In genomic region chr11:94549691-94550441, GRCm38 (mm10) we compare ENCODE assay signal across 8 mouse cellular contexts. TPM values are rescaled to one million over a fixed set of nuclear protein-coding genes. Genes with fewer than 3 reads are reported as not detected.
DNase-seq lines count a peak whose midpoint lies in the region; ATAC-seq and TF ChIP-seq lines count a peak whose summit lies in the region.

No protein-coding gene starts in this region.

- TF ChIP-seq CTCF in CH12.LX (conservative IDR thresholded peaks at IDR 0.05 in 1 of 2, IDR thresholded peaks at IDR 0.05 in 1 of 2; ENCODE audit: low read depth in 2 of 2, low read length in 2 of 2), result no peak
- no peak for TF ChIP-seq CTCF in embryonic fibroblast, embryonic 13.5 days (IDR thresholded peaks at IDR 0.05; ENCODE audit: borderline replicate concordance, insufficient read depth, low read length)

- no peak for ATAC-seq in heart, embryonic 13.5 days (ENCODE audit: extremely low read depth, insufficient number of reproducible peaks, low FRiP score, low TSS enrichment)
- peak; percentile 17; the same call in 1 of the 2 replicates for ATAC-seq in liver, embryonic 12.5 days
- ATAC-seq in frontal cortex, adult (ENCODE audit: low TSS enrichment), result no peak
- no peak for ATAC-seq in erythroblast, adult 5-6 weeks (replicated peaks; ENCODE audit: low FRiP score, poor library complexity, severe bottlenecking)

- intact Hi-C loops in heart, postnatal 36 days (cut with DNase I), result loop anchor here (2.0 kb wide), 2 partner anchors 53 to 167 kb away; no protein-coding TSS in a partner anchor

- WGBS in heart, embryonic 13.5 days, result 67% methylated on average over 10 of the region's 10 CpGs
- 43% methylated on average over 10 of the region's 10 CpGs for WGBS in liver, embryonic 12.5 days (ENCODE audit: insufficient replicate concordance)

- peaks cover 5% of the 10 kb centered on the region; the same call in 1 of the 2 replicates for H3K36me3 ChIP-seq in heart, embryonic 13.5 days
- H3K36me3 ChIP-seq in CH12.LX (replicated peaks in 1 of 2; ENCODE audit: control insufficient read depth in 1 of 2, insufficient read depth in 1 of 2, low read length in 1 of 2), result peaks cover 0 to 29% of the 10 kb centered on the region in 2 experiments
- no peaks in the 10 kb centered on the region for H3K36me3 ChIP-seq in liver, embryonic 12.5 days

- H3K9ac ChIP-seq in heart, embryonic 13.5 days, result peak overlapping the region; percentile 82; the same call in 1 of the 2 replicates
- H3K9ac ChIP-seq in CH12.LX (ENCODE audit: insufficient read depth, low read depth), result peak overlapping the region; percentile 32; the same call in 1 of the 2 replicates
- 0 out of 2 replicates have a peak overlapping the region, but pooled peaks have one; percentile 68 for H3K9ac ChIP-seq in liver, embryonic 12.5 days

- H3K27ac ChIP-seq in heart, embryonic 13.5 days (replicated peaks), result peak overlapping the region; percentile 85
- H3K27ac ChIP-seq in CH12.LX (ENCODE audit: insufficient read depth, low read depth), result no peak overlapping the region
- H3K27ac ChIP-seq in embryonic fibroblast, embryonic 13.5 days (ENCODE audit: insufficient read depth, low read length), result peak overlapping the region; percentile 15; the same call in 1 of the 2 replicates
- no peak overlapping the region for H3K27ac ChIP-seq in liver, embryonic 12.5 days

- H3K4me3 ChIP-seq in heart, embryonic 13.5 days, result no peak overlapping the region
- peak overlapping the region in 1 of 3 experiments; percentile 59 for H3K4me3 ChIP-seq in CH12.LX (replicated peaks in 1 of 3; ENCODE audit: low read depth in 2 of 3, low read length in 2 of 3, poor library complexity in 1 of 3)
- H3K4me3 ChIP-seq in embryonic fibroblast, embryonic 13.5 days (ENCODE audit: insufficient read depth, low read length), result no peak overlapping the region
- no peak overlapping the region for H3K4me3 ChIP-seq in liver, embryonic 12.5 days

- no peak for DNase-seq in heart, postnatal 36 days
- no peak for DNase-seq in CH12.LX (ENCODE audit: extremely low read depth)
- no peak for DNase-seq in gastrocnemius, postnatal 10 days

- in situ Hi-C loops in CH12.LX (cut with MboI; ENCODE audit: low pct_ligation_motif_present, low pct_unique_long_range_greater_than_20kb, low sequenced_read_pairs), result no loop called here

- peaks cover 14% of the 10 kb centered on the region for H3K4me1 ChIP-seq in heart, embryonic 13.5 days
- peaks cover 2 to 25% of the 10 kb centered on the region in 2 experiments for H3K4me1 ChIP-seq in CH12.LX (ENCODE audit: control insufficient read depth in 1 of 2, insufficient read depth in 2 of 2)
- H3K4me1 ChIP-seq in embryonic fibroblast, embryonic 13.5 days (ENCODE audit: control insufficient read depth, insufficient read depth, low read length), result peaks cover 4% of the 10 kb centered on the region; the same call in 1 of the 2 replicates
- H3K4me1 ChIP-seq in liver, embryonic 12.5 days, result peaks cover 17% of the 10 kb centered on the region

- 0 out of 2 replicates have a peak, but pooled peaks cover 4% of the 10 kb centered on the region for H3K9me3 ChIP-seq in heart, embryonic 13.5 days
- H3K9me3 ChIP-seq in CH12.LX (replicated peaks; ENCODE audit: low read length), result peaks cover 3% of the 10 kb centered on the region
- no peaks in the 10 kb centered on the region for H3K9me3 ChIP-seq in liver, embryonic 12.5 days (replicated peaks)

- dilution Hi-C loops in CH12.LX (cut with MboI; ENCODE audit: extremely low pct_ligation_motif_present, extremely low pct_unique_long_range_greater_than_20kb, low sequenced_read_pairs), result no loop called here

- H3K79me2 ChIP-seq in CH12.LX (replicated peaks; ENCODE audit: control insufficient read depth, extremely low read depth, insufficient read depth, poor library complexity, severe bottlenecking), result no peaks in the 10 kb centered on the region

- TF ChIP-seq POLR2A in CH12.LX (IDR thresholded peaks at IDR 0.05; ENCODE audit: low read depth, low read length), result no peak
- no peak for TF ChIP-seq POLR2A in embryonic fibroblast, embryonic 13.5 days (IDR thresholded peaks at IDR 0.05; ENCODE audit: low read depth, low read length)

- no peak for TF ChIP-seq RAD21 in CH12.LX (IDR thresholded peaks at IDR 0.05; ENCODE audit: low read depth, low read length)

- H3K4me2 ChIP-seq in heart, embryonic 13.5 days, result peak overlapping the region; percentile 90
- 0 out of 2 replicates have a peak overlapping the region, but pooled peaks have one; percentile 18 for H3K4me2 ChIP-seq in CH12.LX (ENCODE audit: insufficient read depth, low read depth, poor library complexity, severe bottlenecking)
- H3K4me2 ChIP-seq in liver, embryonic 12.5 days, result peak overlapping the region; percentile 90

- TF ChIP-seq EP300 in CH12.LX (IDR thresholded peaks at IDR 0.05; ENCODE audit: low read length), result no peak

- no peaks in the 10 kb centered on the region for H3K27me3 ChIP-seq in heart, embryonic 13.5 days (replicated peaks)
- H3K27me3 ChIP-seq in CH12.LX (replicated peaks), result no peaks in the 10 kb centered on the region
- no peaks in the 10 kb centered on the region for H3K27me3 ChIP-seq in liver, embryonic 12.5 days (replicated peaks)

TF ChIP-seq in CH12.LX, 34 proteins besides CTCF, POLR2A, EP300 and RAD21 (continues in another document):
- TF ChIP-seq ZKSCAN1 (IDR thresholded peaks at IDR 0.05; ENCODE audit: borderline replicate concordance, low read depth, low read length) (no peak), USF1 (IDR thresholded peaks at IDR 0.05; ENCODE audit: low read depth, low read length) (no peak)

RNA-seq across cellular contexts. Expression of gene Rsad1, which starts 0.8 kb away (rescaled TPM):
- polyA plus RNA-seq in heart, embryonic 13.5 days (2015; fragmentation: Nextera tagmentation; extraction: Ambion mirVana), result 4.8 and 5.3 TPM in 2 replicates
- 10 to 100 TPM in 1 of 2 experiments, 1 to 10 TPM in 1; 9.6 to 14.2 TPM for total RNA-seq in heart, postnatal 36 days (2021)
- 6.0 and 7.3 TPM in 2 replicates for total RNA-seq in CH12.LX (2012; rRNA removed)
- 7.2 and 9.3 TPM in 2 replicates for total RNA-seq in CH12.LX (2014; rRNA removed)
- polyA plus RNA-seq in CH12.LX (2012; ENCODE audit: insufficient read length, low read depth), result 8.6 and 9.2 TPM in 2 replicates
- 4.1 and 5.5 TPM in 2 replicates for polyA plus RNA-seq in embryonic fibroblast, embryonic 13.5 days (2011; ENCODE audit: insufficient read length, low read depth, missing spikeins)
- 2.0 and 3.2 TPM in 2 replicates for polyA plus RNA-seq in liver, embryonic 12.5 days (2016; fragmentation: Nextera tagmentation; extraction: Ambion mirVana)
- 1 to 10 TPM; 4.3 to 6.0 TPM for total RNA-seq in gastrocnemius, postnatal 10 days (2021)
- not detected in 2 replicates for total RNA-seq in erythroblast, adult 5-6 weeks (2015; ENCODE audit: low replicate concordance)
- total RNA-seq in erythroblast, adult 5-6 weeks (2017; ENCODE audit: low replicate concordance), result 0.34 and 2.0 TPM in 2 replicates

RNA-seq across cellular contexts. Expression of gene Chad, which starts 15.0 kb away (rescaled TPM):
- polyA plus RNA-seq in heart, embryonic 13.5 days (2015; fragmentation: Nextera tagmentation; extraction: Ambion mirVana), result 0.34 and 0.39 TPM in 2 replicates
- 1 to 10 TPM; 1.0 to 1.2 TPM for total RNA-seq in heart, postnatal 36 days (2021)
- 0.13 and 0.17 TPM in 2 replicates for total RNA-seq in CH12.LX (2012; rRNA removed)
- total RNA-seq in CH12.LX (2014; rRNA removed), result not detected in 2 replicates
- polyA plus RNA-seq in CH12.LX (2012; ENCODE audit: insufficient read length, low read depth), result 0.41 and 0.53 TPM in 2 replicates
- polyA plus RNA-seq in embryonic fibroblast, embryonic 13.5 days (2011; ENCODE audit: insufficient read length, low read depth, missing spikeins), result not detected in 2 replicates
- 0.10 TPM in 1 of 2 replicates, not detected in the other for polyA plus RNA-seq in liver, embryonic 12.5 days (2016; fragmentation: Nextera tagmentation; extraction: Ambion mirVana)
- 10 to 100 TPM; 10.3 to 14.3 TPM for total RNA-seq in gastrocnemius, postnatal 10 days (2021)
- total RNA-seq in erythroblast, adult 5-6 weeks (2015; ENCODE audit: low replicate concordance), result not detected in 2 replicates
- not detected in 2 replicates for total RNA-seq in erythroblast, adult 5-6 weeks (2017; ENCODE audit: low replicate concordance)

RNA-seq across cellular contexts. Expression of gene Mycbpap, which starts 28.3 kb away (rescaled TPM):
- 5.6 and 6.8 TPM in 2 replicates for polyA plus RNA-seq in heart, embryonic 13.5 days (2015; fragmentation: Nextera tagmentation; extraction: Ambion mirVana)
- total RNA-seq in heart, postnatal 36 days (2021), result 1 to 10 TPM in 1 of 2 experiments, under 1 TPM in 1; 0.89 to 1.3 TPM
- total RNA-seq in CH12.LX (2012; rRNA removed) (1.3 and 3.1 TPM in 2 replicates), CH12.LX (2014; rRNA removed) (0.08 and 0.43 TPM in 2 replicates)
- polyA plus RNA-seq in CH12.LX (2012; ENCODE audit: insufficient read length, low read depth), result 0.98 and 1.1 TPM in 2 replicates
- polyA plus RNA-seq in embryonic fibroblast, embryonic 13.5 days (2011; ENCODE audit: insufficient read length, low read depth, missing spikeins), result 1.6 and 2.0 TPM in 2 replicates
- polyA plus RNA-seq in liver, embryonic 12.5 days (2016; fragmentation: Nextera tagmentation; extraction: Ambion mirVana), result 0.28 and 0.37 TPM in 2 replicates
- total RNA-seq in gastrocnemius, postnatal 10 days (2021), result not detected
- not detected in 2 replicates for total RNA-seq in erythroblast, adult 5-6 weeks (2015; ENCODE audit: low replicate concordance)
- not detected in 2 replicates for total RNA-seq in erythroblast, adult 5-6 weeks (2017; ENCODE audit: low replicate concordance)

RNA-seq across cellular contexts. Expression of gene Epn3, which starts 50.1 kb away (rescaled TPM):
- 11.8 and 12.5 TPM in 2 replicates for polyA plus RNA-seq in heart, embryonic 13.5 days (2015; fragmentation: Nextera tagmentation; extraction: Ambion mirVana)
- 10 to 100 TPM; 26.7 to 31.2 TPM for total RNA-seq in heart, postnatal 36 days (2021)
- total RNA-seq in CH12.LX (2012; rRNA removed), result 0.04 TPM in 1 of 2 replicates, not detected in the other
- 0.05 TPM in 1 of 2 replicates, not detected in the other for total RNA-seq in CH12.LX (2014; rRNA removed)
- polyA plus RNA-seq in CH12.LX (2012; ENCODE audit: insufficient read length, low read depth), result 0.11 and 0.19 TPM in 2 replicates
- polyA plus RNA-seq in embryonic fibroblast, embryonic 13.5 days (2011; ENCODE audit: insufficient read length, low read depth, missing spikeins), result 0.53 and 1.4 TPM in 2 replicates
- polyA plus RNA-seq in liver, embryonic 12.5 days (2016; fragmentation: Nextera tagmentation; extraction: Ambion mirVana), result not detected in 2 replicates
- under 1 TPM; 0.21 to 0.59 TPM for total RNA-seq in gastrocnemius, postnatal 10 days (2021)
- total RNA-seq in erythroblast, adult 5-6 weeks (2015; ENCODE audit: low replicate concordance), result not detected in 2 replicates
- total RNA-seq in erythroblast, adult 5-6 weeks (2017; ENCODE audit: low replicate concordance), result not detected in 2 replicates

RNA-seq across cellular contexts. Expression of gene Acsf2, which starts 51.8 kb away (rescaled TPM):
- polyA plus RNA-seq in heart, embryonic 13.5 days (2015; fragmentation: Nextera tagmentation; extraction: Ambion mirVana), result 2.8 and 3.1 TPM in 2 replicates
- total RNA-seq in heart, postnatal 36 days (2021), result 10 to 100 TPM; 26.5 to 28.9 TPM
- total RNA-seq in CH12.LX (2012; rRNA removed) (4.9 and 7.5 TPM in 2 replicates), CH12.LX (2014; rRNA removed) (4.1 and 4.5 TPM in 2 replicates)
- polyA plus RNA-seq in CH12.LX (2012; ENCODE audit: insufficient read length, low read depth), result 24.1 and 25.7 TPM in 2 replicates
- 13.8 and 19.4 TPM in 2 replicates for polyA plus RNA-seq in embryonic fibroblast, embryonic 13.5 days (2011; ENCODE audit: insufficient read length, low read depth, missing spikeins)
- 1.1 and 1.2 TPM in 2 replicates for polyA plus RNA-seq in liver, embryonic 12.5 days (2016; fragmentation: Nextera tagmentation; extraction: Ambion mirVana)
- total RNA-seq in gastrocnemius, postnatal 10 days (2021), result 10 to 100 TPM in 1 of 2 experiments, 1 to 10 TPM in 1; 8.1 to 10.0 TPM
- 6.3 and 10.8 TPM in 2 replicates for total RNA-seq in erythroblast, adult 5-6 weeks (2015; ENCODE audit: low replicate concordance)
- 0.26 and 2.5 TPM in 2 replicates for total RNA-seq in erythroblast, adult 5-6 weeks (2017; ENCODE audit: low replicate concordance)

Comparison
In these comparisons a context has a peak if more than half of its experiments do, and no peak if none do; other contexts are left out.
1. H3K27ac ChIP-seq: peak in heart, embryonic 13.5 days (single experiment) and embryonic fibroblast, embryonic 13.5 days (single experiment); none in CH12.LX (single experiment) and liver, embryonic 12.5 days (single experiment).
2. H3K4me2 ChIP-seq: peak in every context shown above with its lines; median percentile 90 in heart, embryonic 13.5 days; 90 in liver, embryonic 12.5 days; 18 in CH12.LX.
3. H3K9ac ChIP-seq: peak in every context shown above with its lines; median percentile 82 in heart, embryonic 13.5 days; 68 in liver, embryonic 12.5 days; 32 in CH12.LX.
4. RNA of gene Chad, which starts 15.0 kb away (total RNA-seq): 10.3 to 14.3 TPM in gastrocnemius, postnatal 10 days; 1.0 to 1.2 TPM in heart, postnatal 36 days, 0.13 to 0.17 TPM in CH12.LX and not detected in erythroblast, adult 5-6 weeks; every median in the first group is over 4 times any median in the second.